Mouse (Mus musculus) adipocyte (in vitro differentiated cells): ENCODE measurements at regions not wholly inside any gene's neighbourhood (a gene's known extent, or its start where the extent isn't known, plus 50 kb on each side); places are given as distances from the start of the nearest gene placed in this dataset.
A peak's percentile ranks its signal among the peaks of the same experiment; 100 is the strongest.

Experiments used
- DNase-seq: peaks from one replicate; pipeline ENCODE4 v3.0.0-alpha.2; 2016; ENCODE audit warnings: low spot score

DNA sequence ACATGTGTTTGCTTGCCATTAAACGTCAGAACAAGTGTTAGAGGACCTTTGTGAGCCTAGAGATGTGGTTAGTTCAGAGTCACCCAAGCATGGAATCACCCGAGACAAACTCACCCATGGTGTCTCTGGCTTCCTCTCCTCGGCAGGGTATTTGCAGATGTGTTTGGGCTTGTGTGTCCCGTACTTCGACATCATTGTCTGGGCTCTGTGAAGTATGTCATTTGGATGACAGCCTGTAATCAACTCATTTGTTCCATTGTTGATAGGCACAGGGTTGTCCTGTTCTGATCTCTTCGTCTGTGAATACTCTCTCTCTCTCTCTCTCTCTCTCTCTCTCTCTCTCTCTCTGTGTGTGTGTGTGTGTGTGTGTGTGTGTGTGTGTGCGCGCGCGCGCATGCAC is 277.8 kb upstream of the Dynlrb2 start:
- no peak for DNase-seq

DNA sequence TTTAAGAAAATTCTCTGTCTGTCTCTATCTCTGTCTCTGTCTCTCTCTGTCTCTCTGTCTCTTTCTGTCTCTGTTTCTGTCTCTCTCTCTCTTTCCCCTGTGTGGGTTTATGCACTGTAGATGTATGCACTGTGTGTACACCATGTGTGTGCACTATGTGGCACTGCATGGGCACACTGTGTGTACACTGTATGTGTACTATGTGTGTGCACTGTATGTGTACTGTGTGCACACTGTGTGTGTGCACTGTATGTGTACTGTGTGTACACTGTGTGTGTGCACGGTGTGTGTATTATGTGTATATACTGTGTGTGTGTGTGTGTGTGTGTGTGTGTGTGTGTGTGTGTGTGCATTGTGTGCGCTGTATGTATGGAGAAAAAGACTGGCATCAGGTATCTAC is 281.5 kb upstream of the Dynlrb2 start:
- DNase-seq = no peak

GRCm38 (mm10) chr8:116215909-116216308 is 288.9 kb upstream of the Dynlrb2 start:
- DNase-seq = no peak

DNA sequence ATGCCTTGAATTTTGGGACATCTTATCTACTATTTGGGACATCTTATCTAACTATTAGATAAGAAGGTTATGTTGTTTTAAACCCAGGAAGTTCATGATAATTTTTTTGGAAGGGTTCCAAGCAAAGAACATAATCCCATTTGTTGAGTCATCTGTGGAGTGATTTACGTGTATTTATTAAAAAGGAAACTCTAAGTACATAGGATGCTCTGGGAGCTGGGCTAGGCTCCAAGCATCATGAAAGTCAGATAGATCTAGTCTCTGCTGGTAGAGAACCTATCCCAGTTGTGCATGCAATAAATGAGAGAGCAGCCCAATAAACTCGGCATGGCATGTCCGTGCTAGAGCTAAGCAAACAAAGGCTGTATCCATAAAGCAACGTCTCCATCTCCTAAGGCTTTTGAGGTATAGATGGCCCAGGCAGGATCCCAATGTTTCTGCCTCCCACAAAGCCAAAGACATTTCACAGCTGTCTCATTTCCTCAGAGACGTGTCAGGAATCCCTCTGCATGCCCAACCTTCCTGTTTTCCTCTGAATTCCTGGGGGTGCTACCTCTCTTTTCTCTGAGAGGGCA is 289.4 kb upstream of the Dynlrb2 start:
- DNase-seq = no peak

- DNase-seq = no peak
These were observed 301.1 kb upstream of the Dynlrb2 start for GRCm38 (mm10) chr8:116203631-116204030.

GRCm38 (mm10) chr8:116200459-116200999 is 304.2 kb upstream of the Dynlrb2 start:
- no peak for DNase-seq

DNA sequence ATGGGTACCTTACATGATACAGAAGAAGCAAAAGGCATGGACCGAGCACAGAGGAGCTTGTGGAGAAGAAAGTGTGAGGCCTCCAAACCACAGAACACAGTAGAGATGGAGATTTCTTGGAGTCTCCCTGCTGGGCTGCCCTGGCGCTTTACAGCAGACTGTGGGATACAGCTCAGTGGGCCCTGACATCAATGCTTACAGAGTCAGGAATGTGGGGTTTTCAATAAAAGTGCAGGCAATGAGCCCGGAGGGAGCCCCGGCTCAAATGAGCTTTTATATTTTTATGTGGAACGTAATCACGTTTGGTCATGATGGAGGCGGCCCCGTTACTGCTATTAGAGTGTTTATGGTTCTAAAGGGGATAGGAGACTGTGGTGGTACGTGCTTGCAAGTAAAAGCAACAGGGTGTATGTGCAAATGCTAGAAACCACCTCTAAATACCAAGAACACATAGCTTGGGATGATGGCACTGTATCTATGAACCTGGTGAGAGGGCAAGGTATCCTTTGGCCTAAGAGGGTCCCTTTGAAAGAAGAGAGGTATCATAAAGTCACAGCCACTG is 308.1 kb upstream of the Dynlrb2 start:
- DNase-seq = no peak

DNA sequence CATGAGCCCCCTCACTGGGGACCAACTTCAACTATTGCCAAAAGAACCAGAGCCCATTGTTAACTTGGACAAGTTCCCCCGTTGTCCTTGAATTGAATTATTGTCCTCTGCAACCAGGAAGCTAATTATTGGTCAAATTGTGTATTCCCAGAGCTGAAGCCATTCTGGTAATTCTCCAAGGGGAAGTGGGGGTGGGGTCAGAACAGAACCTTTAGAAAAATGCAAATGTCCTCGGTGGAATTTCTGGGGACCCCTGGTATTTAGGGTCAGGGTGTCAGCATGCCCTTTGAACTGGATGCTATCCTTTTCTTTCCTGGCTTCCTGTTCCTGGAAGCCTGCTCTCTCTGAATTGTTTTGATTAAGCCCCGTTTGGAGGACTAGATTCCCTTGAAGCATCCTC is 312.7 kb upstream of the Dynlrb2 start:
- DNase-seq = no peak

DNA sequence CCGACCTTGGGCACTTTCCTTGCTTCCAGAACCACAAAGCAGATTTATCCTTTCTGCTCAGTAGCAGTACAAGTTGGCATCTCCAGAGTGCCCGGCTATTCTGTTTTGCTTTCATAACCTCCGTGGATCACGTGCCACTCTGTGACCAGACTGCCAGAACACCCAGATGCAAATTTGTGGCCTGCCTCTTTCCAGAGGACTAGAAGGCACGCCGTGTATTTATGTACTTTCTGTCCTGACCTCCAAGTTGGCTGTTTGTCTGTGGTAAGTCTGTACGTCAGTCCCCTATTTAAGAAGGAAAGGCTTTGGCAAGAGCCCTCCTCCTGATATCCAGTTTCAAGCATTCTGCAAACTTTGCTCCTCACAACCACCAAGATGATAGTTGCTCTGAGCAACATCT is 319.6 kb upstream of the Dynlrb2 start:
- DNase-seq = peak; percentile 15

GRCm38 (mm10) chr8:116184241-116184640 is 320.5 kb upstream of the Dynlrb2 start:
- DNase-seq = no peak

- peak; percentile 48 for DNase-seq
These were observed 326.8 kb upstream of the Dynlrb2 start for GRCm38 (mm10) chr8:116177946-116178345.

DNA sequence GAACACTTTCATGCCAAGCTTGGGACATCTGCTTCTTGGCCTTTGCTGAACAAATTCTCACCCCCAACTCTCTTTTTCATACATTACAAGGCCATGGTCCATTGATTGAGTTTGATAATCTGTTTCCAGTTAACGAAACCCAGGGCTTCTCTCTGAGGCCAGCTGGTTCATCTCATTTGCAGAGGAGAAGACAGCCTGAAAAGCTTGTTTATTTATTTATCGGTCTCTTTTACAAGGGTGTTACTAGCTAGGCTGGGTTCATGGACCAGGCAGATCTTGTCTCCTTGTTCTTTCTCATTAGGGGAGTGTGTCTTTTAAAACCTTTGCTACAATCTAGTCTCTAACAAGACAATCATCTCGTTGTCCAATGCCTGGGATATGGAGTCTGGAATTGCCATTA is 329.9 kb upstream of the Dynlrb2 start:
- DNase-seq = no peak

GRCm38 (mm10) chr8:116173961-116174360 is 330.8 kb upstream of the Dynlrb2 start:
- no peak for DNase-seq

GRCm38 (mm10) chr8:116167874-116168273 is 336.9 kb upstream of the Dynlrb2 start:
- no peak for DNase-seq

DNA sequence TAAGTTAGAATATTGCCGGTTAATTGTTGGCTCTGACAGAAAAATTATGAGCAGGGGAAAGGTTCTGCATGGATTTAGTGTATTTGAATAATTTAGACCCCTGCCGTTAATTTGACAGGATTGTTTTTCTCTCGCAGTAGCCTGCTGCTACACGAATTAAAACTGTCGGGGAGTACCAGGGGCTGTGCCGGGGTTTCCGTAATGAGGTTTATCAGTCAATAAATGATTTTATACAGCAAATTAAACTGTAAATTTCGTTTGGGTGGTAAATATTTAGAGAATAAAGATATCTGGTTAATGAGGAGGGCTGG is 339.8 kb upstream of the Dynlrb2 start:
- no peak for DNase-seq

GRCm38 (mm10) chr8:116164190-116164988 is 340.4 kb upstream of the Dynlrb2 start:
- no peak for DNase-seq

DNA sequence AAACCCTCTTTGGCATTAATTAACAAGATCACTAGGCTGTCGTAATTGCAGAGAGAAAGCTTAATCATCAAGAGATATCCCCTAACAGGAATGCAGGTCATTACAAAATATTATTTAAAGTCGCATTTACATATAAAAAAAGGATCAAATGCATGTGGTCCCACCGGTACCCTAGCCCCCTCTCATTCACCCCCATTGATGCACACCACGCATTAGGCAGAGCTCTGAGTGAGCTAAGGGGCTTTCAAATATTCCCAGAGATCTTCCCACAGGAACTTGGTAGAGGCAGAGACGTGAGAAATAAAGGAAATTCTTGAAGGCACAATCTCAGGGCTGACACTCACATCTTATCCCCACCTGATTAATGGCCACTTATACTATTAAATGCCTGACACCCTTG is 343.8 kb upstream of the Dynlrb2 start:
- no peak for DNase-seq

DNA sequence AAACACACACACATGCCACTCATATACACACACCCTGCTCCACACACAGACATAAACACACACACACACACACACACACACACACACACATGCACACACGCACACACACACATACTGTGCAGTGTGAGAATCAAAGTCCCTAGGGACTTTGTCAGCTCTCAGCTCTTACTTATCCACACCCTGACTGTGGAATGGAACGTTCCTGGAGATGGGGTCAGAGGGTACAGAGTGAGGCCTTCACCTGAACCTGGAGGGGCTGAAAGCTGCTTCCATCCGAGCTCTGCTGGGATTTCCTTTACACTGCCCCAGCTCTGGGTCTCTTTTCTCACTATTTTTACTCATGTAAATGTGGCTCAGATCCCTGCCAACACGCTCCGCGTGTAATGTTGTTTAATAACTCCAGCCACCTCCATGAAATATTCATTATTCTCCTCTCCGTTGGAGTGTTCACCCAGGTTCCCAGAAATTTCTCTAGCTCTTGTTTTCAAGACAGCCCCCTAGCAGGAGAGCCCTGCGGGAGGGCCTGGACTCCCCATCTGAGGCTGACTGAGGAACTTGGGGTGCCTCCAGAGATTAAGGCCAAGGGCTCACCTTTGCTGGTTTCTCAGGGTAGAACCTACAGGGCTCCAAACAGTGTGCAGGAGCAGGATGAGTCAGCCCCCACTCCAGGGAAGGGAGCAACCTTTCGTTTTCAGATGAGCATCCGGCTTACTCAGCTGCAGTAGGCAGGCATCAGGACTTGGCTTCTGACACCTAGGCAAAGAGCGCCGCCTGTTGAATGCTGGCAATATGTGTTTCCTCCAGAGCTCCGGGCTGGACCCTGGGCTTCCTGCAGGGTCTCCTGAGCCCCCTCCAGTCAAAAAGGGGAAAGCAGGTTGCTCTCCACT is 360.8 kb upstream of the Dynlrb2 start:
- peak; percentile 78 for DNase-seq

GRCm38 (mm10) chr8:116141363-116141762 is 363.4 kb upstream of the Dynlrb2 start:
- DNase-seq = no peak

DNA sequence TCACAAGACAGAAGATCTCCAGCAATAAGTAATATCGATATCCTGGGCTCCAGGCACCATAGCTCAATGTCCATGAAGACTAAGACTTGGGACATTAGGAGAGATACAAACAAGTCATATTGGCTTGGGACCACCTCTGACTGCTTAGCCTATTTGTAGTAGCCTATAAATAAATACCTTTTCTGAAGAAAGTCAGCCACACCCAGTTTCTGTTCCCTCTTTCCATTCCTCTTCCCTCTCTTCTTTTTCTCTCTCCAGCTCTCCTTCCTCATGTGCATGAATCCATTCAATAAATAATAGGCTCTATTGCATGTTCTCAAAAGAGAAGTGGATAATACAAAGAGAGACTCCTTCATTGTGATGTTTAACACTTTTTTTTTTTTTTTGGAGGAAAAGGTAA is 364.8 kb upstream of the Dynlrb2 start:
- DNase-seq = no peak

DNA sequence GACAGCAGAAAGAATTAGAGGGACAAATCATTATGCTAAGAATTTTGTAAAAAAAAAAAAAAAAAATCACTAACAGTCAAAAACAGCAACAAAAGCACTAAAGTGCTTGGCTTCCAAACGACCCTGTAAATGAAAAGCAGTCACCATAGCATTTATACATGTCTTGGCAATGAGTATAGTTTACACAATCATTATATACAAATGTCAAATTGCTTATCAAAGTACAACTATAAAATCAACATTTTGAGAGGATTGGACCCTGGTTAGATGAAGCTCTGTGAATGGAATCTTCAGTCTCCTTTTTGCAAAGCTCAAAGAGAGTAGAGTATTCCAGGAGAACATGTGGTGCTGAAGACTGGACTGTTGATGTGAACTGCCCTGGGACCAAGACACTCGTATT is 367.0 kb upstream of the Dynlrb2 start:
- DNase-seq = no peak

DNA sequence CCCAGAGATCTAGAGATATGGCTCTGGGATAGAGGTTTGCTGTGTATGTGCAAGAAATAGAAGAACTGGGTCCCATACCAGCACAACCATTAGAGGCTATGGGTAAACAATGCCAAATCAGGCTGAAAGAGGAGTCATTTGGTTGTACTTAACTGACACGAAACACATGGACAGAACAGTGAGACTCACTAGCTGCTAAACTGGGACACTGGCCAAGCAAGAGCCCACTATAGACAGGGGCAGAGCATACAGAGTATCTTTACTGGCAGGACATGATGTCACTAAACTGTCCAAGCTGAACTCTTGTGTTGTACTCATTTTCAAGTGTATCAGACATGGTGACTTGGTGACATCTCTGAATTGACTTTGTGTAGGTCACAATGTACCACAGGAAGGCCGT is 371.3 kb upstream of the Dynlrb2 start:
- DNase-seq = no peak

DNA sequence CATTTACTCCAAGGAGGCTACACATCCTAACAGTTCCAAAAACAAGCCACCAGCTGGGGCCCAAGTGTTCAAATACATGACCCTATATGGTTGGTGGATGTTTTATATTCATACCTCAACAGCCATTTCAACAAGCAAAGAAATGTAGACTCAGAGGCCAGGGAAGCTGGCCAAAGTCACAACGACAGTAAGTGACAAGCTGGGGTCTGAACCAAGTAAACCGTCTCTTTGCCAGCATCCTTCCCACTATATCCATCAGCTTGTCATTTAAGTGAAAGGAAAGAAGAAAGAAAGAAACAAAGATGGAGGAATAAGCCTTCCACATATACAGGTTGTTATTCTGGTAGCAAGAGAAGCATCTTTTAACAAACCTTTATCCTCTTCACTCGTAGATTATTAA is 371.7 kb upstream of the Dynlrb2 start:
- DNase-seq = no peak
